Mouse (Mus musculus): Measurements from ENCODE around the gene Cnfn. TPM values are rescaled to one million over a fixed set of nuclear protein-coding genes. Genes with fewer than 3 reads are reported as not detected.
"Not testable (repeated sequence)": the region's sequence is repeated elsewhere in the genome, so short reads cannot be mapped to it uniquely, and the experiment has no call there.

Gene Cnfn
- polyA plus RNA-seq, 1 experiment from 2014 or later = not detected

DNA sequence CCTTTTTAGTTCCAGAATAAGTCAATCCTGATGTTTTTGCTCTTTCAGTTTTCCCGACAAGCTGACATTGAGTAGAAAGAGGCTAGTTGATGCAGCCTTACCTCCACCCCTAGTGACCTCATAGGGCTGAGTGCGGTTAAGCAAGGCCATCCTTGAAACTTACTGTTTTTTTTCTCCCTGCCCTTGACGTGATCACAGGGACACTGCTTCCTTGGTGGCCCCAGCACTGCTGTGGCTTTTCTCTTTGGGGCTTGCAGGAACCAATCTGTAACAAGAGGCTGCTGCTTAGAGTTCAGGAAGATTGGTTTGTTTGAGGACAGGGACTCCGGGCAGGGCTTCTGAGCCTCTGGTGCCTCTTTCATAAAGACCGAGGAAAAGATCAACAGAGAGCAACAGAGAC is 32.5 kb upstream of the Cnfn start:
- H3K4me3 ChIP-seq (ENCODE audit: low read depth, low read length) = no peak overlapping the region
- no peak overlapping the region for H3K4me2 ChIP-seq (ENCODE audit: low read depth, severe bottlenecking)
- peaks cover 17% of the 10 kb centered on the region for H3K4me1 ChIP-seq (ENCODE audit: control insufficient read depth, insufficient read depth, low read length)
- peak; percentile 28 for DNase-seq (ENCODE audit: low spot score)
- H3K9me3 ChIP-seq (ENCODE audit: control insufficient read depth, low read length) = no peaks in the 10 kb centered on the region
- 13% methylated on average over 5 of the region's 5 CpGs for WGBS
- H3K36me3 ChIP-seq (ENCODE audit: control insufficient read depth, insufficient read depth, low read length) = no peaks in the 10 kb centered on the region
- no peak for ATAC-seq (ENCODE audit: insufficient number of reproducible peaks, low FRiP score, low TSS enrichment, low read depth)
- H3K27ac ChIP-seq (replicated peaks; ENCODE audit: low read depth, low read length) = peak overlapping the region; percentile 30; the same call in 1 of the 2 replicates
- H3K27me3 ChIP-seq (ENCODE audit: control insufficient read depth, insufficient read depth, low read length) = no peaks in the 10 kb centered on the region
- no peak overlapping the region for H3K9ac ChIP-seq (ENCODE audit: low read length)

DNA sequence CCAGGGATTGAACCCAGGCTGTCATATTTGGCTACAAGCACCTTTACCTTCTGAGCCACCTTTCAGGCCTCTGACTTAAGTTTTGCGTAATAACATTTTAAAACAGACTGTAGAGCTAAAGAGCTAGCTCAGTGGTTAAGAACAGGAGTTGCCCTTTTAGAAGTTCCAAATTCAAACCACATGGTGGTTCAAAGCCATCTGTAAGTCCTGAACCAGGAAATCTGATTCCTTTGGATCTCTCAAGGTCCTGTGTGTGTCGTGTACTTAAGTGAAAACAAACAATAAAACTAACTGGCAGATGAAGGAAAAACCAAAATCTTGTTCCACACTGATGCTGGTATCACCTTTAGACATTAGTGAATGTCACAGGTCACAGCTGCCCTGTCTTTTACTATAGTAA is 32.0 kb upstream of the Cnfn start:
- DNase-seq (ENCODE audit: low spot score) (no peak), ATAC-seq (ENCODE audit: insufficient number of reproducible peaks, low FRiP score, low TSS enrichment, low read depth) (no peak)
- Histone ChIP-seq H3K9ac (ENCODE audit: low read length) (no peak overlapping the region), H3K4me3 (ENCODE audit: low read depth, low read length) (no peak overlapping the region), H3K27me3 (ENCODE audit: control insufficient read depth, insufficient read depth, low read length) (no peaks in the 10 kb centered on the region), H3K36me3 (ENCODE audit: control insufficient read depth, insufficient read depth, low read length) (no peaks in the 10 kb centered on the region), H3K4me1 (ENCODE audit: control insufficient read depth, insufficient read depth, low read length) (peaks cover 17% of the 10 kb centered on the region), H3K27ac (replicated peaks; ENCODE audit: low read depth, low read length) (peak overlapping the region; percentile 30; the same call in 1 of the 2 replicates), H3K9me3 (ENCODE audit: control insufficient read depth, low read length) (no peaks in the 10 kb centered on the region), H3K4me2 (ENCODE audit: low read depth, severe bottlenecking) (no peak overlapping the region)
- WGBS = 9% methylated on average over 2 of the region's 2 CpGs

DNA sequence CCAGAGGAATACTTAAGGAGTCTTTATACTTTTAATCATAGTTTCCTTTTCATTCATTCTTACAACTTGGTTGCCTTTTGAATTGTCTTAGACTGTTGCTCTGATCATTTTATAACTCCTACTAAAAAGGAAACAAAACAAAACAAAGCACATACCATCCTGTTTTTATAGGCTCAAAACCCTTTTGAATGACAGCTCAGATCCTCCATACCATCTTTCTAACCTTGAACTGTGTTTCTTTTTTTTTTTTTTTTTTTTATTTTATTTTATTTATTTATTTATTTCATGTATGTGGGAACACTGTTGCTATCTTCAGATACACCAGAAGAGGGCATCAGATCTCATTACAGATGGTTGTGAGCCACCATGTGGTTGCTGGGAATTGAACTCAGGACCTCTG is 29.5 kb upstream of the Cnfn start:
- DNase-seq (ENCODE audit: low spot score); H3K9me3 ChIP-seq (ENCODE audit: control insufficient read depth, low read length); H3K27ac ChIP-seq (replicated peaks; ENCODE audit: low read depth, low read length); H3K9ac ChIP-seq (ENCODE audit: low read length); H3K4me3 ChIP-seq (ENCODE audit: low read depth, low read length); H3K36me3 ChIP-seq (ENCODE audit: control insufficient read depth, insufficient read depth, low read length); H3K27me3 ChIP-seq (ENCODE audit: control insufficient read depth, insufficient read depth, low read length); ATAC-seq (ENCODE audit: insufficient number of reproducible peaks, low FRiP score, low TSS enrichment, low read depth); H3K4me2 ChIP-seq (ENCODE audit: low read depth, severe bottlenecking): not testable (repeated sequence)
- H3K4me1 ChIP-seq (ENCODE audit: control insufficient read depth, insufficient read depth, low read length) = peaks cover 21% of the 10 kb centered on the region

DNA sequence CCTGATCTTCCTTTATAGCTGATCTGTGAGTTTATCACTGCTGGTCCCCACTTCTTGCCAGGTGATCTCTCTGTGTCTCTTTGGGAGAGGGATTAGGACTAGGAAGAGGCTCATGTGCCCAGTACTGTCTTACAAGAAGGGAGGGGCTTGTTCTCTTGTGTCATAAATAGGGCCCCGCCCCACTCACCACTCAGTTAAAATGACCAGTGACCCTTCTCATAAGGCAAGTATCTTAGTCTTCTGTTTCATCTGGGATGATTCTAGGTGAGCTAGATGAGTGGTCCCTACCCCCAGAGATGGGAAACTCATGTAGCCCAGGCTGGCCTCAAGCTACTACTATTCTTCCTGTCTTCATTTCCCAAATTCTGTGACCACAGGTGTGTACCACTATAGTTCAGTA is 29.1 kb upstream of the Cnfn start, which contains the start of gene Lipe:
Lipe (minus strand) TSS at position 101 of the 400 bp plus-strand sequence.
- Histone ChIP-seq H3K4me2 (ENCODE audit: low read depth, severe bottlenecking) (no peak within 1 kb of the TSS; the same call in 1 of the 2 replicates), H3K9me3 (ENCODE audit: control insufficient read depth, low read length) (no peaks in the 10 kb centered on the region), H3K27me3 (ENCODE audit: control insufficient read depth, insufficient read depth, low read length) (no peaks in the 10 kb centered on the region), H3K4me3 (ENCODE audit: low read depth, low read length) (no peak within 1 kb of the TSS), H3K4me1 (ENCODE audit: control insufficient read depth, insufficient read depth, low read length) (peaks cover 21% of the 10 kb centered on the region), H3K27ac (replicated peaks; ENCODE audit: low read depth, low read length) (no peak within 1 kb of the TSS), H3K36me3 (ENCODE audit: control insufficient read depth, insufficient read depth, low read length) (no peaks in the 10 kb centered on the region), H3K9ac (ENCODE audit: low read length) (no peak within 1 kb of the TSS)
- 93% methylated on average over 1 of the region's 1 CpGs for WGBS
- ATAC-seq (ENCODE audit: insufficient number of reproducible peaks, low FRiP score, low TSS enrichment, low read depth) = no peak
- no peak for DNase-seq (ENCODE audit: low spot score)

DNA sequence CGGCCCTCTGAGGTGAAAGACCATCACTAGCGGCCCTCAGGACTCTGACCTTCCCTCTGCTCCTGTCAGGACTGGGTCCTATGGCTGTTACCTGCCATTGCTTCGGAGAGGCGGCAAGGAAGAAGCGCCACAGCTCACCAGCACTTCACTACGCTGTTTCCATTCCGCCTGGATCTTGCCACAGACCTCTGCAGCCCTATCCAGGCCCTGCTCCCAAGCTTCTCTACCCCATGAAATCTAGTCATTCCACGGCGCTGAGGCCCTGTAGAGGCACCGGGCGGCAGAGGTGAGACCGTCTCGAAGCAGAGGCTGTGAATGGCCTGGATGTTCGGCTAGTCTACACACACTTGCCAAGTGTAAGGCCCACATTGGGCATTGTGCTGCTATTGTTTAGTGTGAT is 27.1 kb upstream of the Cnfn start:
- Histone ChIP-seq H3K27ac (replicated peaks; ENCODE audit: low read depth, low read length) (no peak overlapping the region; the same call in 1 of the 2 replicates), H3K36me3 (ENCODE audit: control insufficient read depth, insufficient read depth, low read length) (no peaks in the 10 kb centered on the region), H3K9ac (ENCODE audit: low read length) (no peak overlapping the region), H3K27me3 (ENCODE audit: control insufficient read depth, insufficient read depth, low read length) (no peaks in the 10 kb centered on the region), H3K4me1 (ENCODE audit: control insufficient read depth, insufficient read depth, low read length) (peaks cover 9% of the 10 kb centered on the region; the same call in 1 of the 2 replicates), H3K4me3 (ENCODE audit: low read depth, low read length) (no peak overlapping the region), H3K4me2 (ENCODE audit: low read depth, severe bottlenecking) (peak overlapping the region; percentile 4; the same call in 1 of the 2 replicates), H3K9me3 (ENCODE audit: control insufficient read depth, low read length) (no peaks in the 10 kb centered on the region)
- WGBS = 87% methylated on average over 14 of the region's 14 CpGs
- DNase-seq (ENCODE audit: low spot score) = no peak
- no peak for ATAC-seq (ENCODE audit: insufficient number of reproducible peaks, low FRiP score, low TSS enrichment, low read depth)

DNA sequence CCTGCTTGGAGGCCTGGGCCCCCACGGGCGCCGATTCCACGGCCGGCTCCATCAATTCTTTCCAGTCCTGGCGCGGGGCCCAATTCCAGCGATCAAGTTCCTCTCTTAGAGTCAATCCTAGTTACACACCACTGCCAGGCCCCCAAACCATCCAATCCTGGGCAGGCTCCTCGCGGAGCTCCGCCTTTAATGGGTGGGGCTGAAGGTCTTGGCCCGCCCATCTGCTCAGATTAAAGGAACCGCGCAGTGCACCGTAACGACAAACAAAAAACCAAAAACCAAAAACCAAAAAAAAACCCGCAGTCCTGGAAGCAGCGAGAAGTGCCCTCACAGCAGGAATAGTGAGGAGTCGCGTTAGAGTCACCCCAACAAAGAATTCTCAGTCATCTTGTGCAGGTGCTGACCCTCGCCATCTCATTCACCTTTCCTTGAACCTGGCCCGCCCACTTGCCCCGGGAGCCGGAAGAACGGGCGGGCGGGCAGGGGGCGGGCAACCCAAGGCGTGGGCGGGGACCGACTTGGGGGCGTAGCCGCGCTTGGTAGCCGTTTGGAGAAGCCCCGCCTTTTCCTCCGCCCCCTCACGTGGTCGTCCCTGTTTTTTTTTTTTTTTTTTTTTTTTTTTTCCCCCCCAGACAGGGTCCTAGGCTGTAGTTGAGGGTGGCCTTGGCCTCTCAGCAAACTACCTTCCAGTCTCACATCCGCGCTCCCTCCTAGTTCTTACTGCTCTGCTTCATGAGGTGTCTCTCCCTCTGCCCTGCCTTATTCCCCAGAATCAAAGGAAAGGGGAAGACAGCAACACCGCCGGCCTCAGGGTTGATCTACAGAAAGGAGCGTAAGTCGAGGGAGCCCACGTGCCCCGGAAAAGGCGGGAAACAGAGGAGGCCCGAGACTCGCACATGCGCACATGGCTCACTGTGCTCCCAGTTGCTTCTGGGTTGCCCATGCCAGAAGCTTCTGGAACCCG is 26.3 kb upstream of the Cnfn start:
- no peaks in the 10 kb centered on the region for H3K36me3 ChIP-seq (ENCODE audit: control insufficient read depth, insufficient read depth, low read length)
- peak overlapping the region; percentile 81 for H3K4me2 ChIP-seq (ENCODE audit: low read depth, severe bottlenecking)
- WGBS = 7% methylated on average over 49 of the region's 52 CpGs
- H3K9ac ChIP-seq (ENCODE audit: low read length) = peak overlapping the region; percentile 59
- no peaks in the 10 kb centered on the region for H3K27me3 ChIP-seq (ENCODE audit: control insufficient read depth, insufficient read depth, low read length)
- H3K9me3 ChIP-seq (ENCODE audit: control insufficient read depth, low read length) = no peaks in the 10 kb centered on the region
- ATAC-seq (ENCODE audit: insufficient number of reproducible peaks, low FRiP score, low TSS enrichment, low read depth) (peak; percentile 93), DNase-seq (ENCODE audit: low spot score) (peak; percentile 92)
- peak overlapping the region; percentile 72 for H3K4me3 ChIP-seq (ENCODE audit: low read depth, low read length)
- no peak overlapping the region; the same call in 1 of the 2 replicates for H3K27ac ChIP-seq (replicated peaks; ENCODE audit: low read depth, low read length)
- H3K4me1 ChIP-seq (ENCODE audit: control insufficient read depth, insufficient read depth, low read length) = 0 out of 2 replicates have a peak, but pooled peaks cover 9% of the 10 kb centered on the region

DNA sequence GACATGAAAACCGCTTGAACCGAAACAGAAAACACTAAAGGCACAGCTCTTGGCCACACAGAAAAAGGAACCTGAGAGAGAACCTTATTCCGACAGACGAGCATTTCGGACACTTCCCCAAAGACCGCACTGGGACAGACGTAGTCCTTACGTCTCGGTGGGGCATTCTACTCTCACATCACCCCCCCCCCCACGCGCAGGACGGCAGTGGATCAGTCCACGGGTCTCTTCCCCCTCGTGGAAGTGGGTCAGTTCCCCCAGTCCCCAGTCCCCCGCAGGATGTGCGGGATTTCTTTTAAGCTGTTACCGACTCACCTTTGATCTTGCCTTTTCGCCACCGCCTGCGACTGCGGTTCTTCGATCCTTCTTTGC is 25.6 kb upstream of the Cnfn start:
- Histone ChIP-seq H3K4me2 (ENCODE audit: low read depth, severe bottlenecking) (peak overlapping the region; percentile 81), H3K36me3 (ENCODE audit: control insufficient read depth, insufficient read depth, low read length) (no peaks in the 10 kb centered on the region), H3K9me3 (ENCODE audit: control insufficient read depth, low read length) (no peaks in the 10 kb centered on the region), H3K9ac (ENCODE audit: low read length) (peak overlapping the region; percentile 59), H3K4me1 (ENCODE audit: control insufficient read depth, insufficient read depth, low read length) (0 out of 2 replicates have a peak, but pooled peaks cover 9% of the 10 kb centered on the region), H3K4me3 (ENCODE audit: low read depth, low read length) (peak overlapping the region; percentile 72), H3K27ac (replicated peaks; ENCODE audit: low read depth, low read length) (no peak overlapping the region), H3K27me3 (ENCODE audit: control insufficient read depth, insufficient read depth, low read length) (no peaks in the 10 kb centered on the region)
- 1% methylated on average over 22 of the region's 22 CpGs for WGBS
- ATAC-seq (ENCODE audit: insufficient number of reproducible peaks, low FRiP score, low TSS enrichment, low read depth) (0 out of 2 replicates have a peak, but pooled peaks have one; percentile 28), DNase-seq (ENCODE audit: low spot score) (no peak)

DNA sequence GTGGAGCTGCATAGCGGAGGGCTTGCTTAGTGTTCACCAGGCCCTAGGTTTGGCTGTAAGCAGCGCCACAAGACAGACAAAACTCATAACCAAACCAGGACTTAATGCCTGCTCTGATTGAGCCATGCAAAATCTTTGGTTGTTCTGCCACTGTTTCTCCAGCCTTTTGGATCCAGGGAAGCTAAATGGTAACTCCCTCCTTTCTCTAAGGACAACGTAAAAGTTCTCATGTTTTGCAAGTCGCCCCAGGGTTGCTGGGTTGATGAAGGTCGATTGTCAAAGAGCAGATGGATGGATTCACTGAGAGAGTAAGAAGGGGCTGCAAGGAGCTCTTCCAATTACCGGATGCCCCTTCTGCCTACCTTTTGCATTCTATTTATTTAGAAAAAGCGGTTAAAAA is 25.2 kb upstream of the Cnfn start:
- peak overlapping the region; percentile 59; the same call in 1 of the 2 replicates for H3K9ac ChIP-seq (ENCODE audit: low read length)
- 21% methylated on average over 7 of the region's 7 CpGs for WGBS
- no peaks in the 10 kb centered on the region for H3K27me3 ChIP-seq (ENCODE audit: control insufficient read depth, insufficient read depth, low read length)
- H3K4me2 ChIP-seq (ENCODE audit: low read depth, severe bottlenecking) = peak overlapping the region; percentile 81
- 0 out of 2 replicates have a peak, but pooled peaks cover 6% of the 10 kb centered on the region for H3K4me1 ChIP-seq (ENCODE audit: control insufficient read depth, insufficient read depth, low read length)
- peak overlapping the region; percentile 72 for H3K4me3 ChIP-seq (ENCODE audit: low read depth, low read length)
- no peak for ATAC-seq (ENCODE audit: insufficient number of reproducible peaks, low FRiP score, low TSS enrichment, low read depth)
- H3K27ac ChIP-seq (replicated peaks; ENCODE audit: low read depth, low read length) = no peak overlapping the region
- H3K9me3 ChIP-seq (ENCODE audit: control insufficient read depth, low read length) = no peaks in the 10 kb centered on the region
- no peak for DNase-seq (ENCODE audit: low spot score)
- H3K36me3 ChIP-seq (ENCODE audit: control insufficient read depth, insufficient read depth, low read length) = no peaks in the 10 kb centered on the region

All from limb, embryonic 11.5 days (tissue).